Mouse (Mus musculus) layer of hippocampus, postnatal 25 days (tissue): ENCODE results near the gene Fbxo31. TPM values are rescaled to one million over a fixed set of nuclear protein-coding genes. Genes with fewer than 3 reads are reported as not detected.

Experiments
- DNase-seq, 2 experiments: peaks; one replicate each; pipeline ENCODE4 v3.0.0; 2022; ENCODE audit warnings: mixed read lengths in 2 of 2, low spot score in 1 of 2; ENCODE audit errors: extremely low spot score in 1 of 2
- total RNA-seq, 2 experiments: library from RNA; stranded (reverse); gene quantifications; 2 replicates each; pipeline ENCODE4 v1.2.3; 2021

The Fbxo31 gene
- total RNA-seq, 2 experiments from 2014 or later = 107 to 113 TPM

DNA sequence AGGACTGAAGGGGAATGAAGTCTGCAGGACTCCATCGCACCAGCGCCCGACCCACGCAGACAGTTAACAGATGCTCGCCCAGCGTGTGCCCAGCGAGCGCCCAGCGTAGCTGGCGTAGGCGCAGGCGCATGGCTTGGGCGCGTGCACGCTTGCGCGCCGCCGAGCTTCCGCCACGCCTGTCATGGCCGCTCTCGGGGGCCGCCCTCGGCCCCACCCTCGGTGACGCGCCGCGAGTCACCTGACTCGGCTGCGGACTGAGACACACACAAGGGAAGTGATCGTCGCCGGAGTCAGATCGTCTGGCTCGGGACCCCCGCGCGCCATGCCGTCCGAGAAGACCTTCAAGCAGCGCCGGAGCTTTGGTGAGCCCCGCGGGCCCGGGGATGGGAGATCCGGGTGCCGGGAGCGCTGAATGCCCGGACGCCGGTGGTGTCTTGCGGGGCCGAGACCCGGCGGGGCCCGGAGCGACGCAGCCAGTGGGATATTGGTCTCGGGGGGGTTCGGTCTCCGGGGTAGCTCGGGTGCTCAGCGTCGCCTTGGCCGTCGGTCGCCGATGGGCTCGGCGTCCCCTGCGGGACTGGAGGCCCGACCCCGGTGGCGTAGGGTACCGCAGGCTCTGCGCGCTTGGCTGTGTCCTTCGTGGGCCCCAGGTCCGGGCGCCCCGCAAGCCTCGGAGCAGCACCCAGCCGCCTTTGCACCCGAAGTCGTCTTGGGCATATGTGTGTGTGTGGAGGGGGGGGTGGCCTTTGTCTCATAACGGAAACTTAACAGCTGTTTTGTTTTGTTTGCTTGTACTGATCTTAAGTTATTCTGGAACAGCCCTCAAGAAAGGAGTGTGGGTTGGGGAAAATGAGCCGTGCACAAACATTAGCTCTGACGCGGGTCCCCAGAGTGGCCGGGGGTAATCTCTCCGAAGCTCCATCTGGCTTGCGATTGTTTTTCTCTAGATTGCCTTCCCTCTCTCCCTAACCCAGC is 11.9 kb upstream of the Fbxo31 start, which contains the start of gene Map1lc3b:
Map1lc3b (plus strand) TSS at position 159 of the 975 bp plus-strand sequence.
- peak; percentile 92 to 95 for DNase-seq

- DNase-seq = no peak
Observed at GRCm38 (mm10) chr8:121589205-121589726, 10.7 kb upstream of the Fbxo31 start.

DNA sequence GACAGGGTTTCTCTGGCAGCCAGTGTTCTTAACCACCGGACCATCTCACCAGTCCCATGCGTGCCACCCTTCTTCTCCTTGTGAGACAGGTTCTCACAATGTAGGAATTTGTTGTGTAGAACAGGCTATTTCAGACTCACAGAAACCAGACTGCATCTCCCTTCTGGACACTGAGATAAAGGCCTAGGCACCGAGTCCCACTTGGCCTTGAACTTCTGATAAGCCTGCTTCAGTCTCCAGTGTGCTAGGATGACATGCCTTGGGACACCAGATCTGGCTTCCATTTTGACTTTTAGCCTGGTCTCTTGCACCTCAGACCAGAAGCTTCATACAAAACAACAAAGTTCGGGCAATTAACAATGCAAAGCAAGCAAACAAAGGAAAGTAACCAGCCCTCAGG is 10.1 kb upstream of the Fbxo31 start:
- DNase-seq = no peak

DNA sequence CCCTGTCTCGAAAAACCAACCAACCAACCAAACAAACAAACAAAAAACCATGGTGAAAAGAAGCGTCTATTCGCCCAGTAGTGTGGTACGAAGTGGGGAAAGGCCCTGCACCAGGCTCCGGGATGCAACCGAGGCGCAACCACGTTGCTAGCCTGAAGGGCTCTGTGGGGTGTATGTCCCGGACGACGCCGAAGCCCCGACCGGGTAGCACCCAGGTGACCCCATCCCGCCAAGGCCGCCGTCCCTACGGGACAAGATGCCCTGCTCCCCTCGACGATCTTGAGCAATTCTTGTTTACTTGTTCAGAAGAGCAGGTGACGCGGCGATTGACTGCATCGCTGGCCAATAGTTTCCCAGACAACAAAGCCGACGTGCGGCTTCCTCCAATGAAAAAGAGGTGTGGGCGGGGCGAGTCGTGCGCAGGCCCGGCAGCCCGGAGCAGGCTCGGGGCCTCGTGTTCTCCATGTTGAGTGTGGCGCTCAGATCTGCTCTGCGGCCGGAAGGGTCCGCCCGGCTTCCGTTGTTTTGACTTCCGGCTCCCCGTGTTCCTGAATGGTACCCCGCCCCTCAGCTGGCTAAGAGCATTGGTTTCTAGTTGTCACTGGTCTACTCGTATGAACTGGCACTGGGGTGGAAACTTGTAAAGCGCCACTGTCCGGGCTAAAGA is 6.7 kb upstream of the Fbxo31 start:
- DNase-seq = peak; percentile 97 to 99

DNA sequence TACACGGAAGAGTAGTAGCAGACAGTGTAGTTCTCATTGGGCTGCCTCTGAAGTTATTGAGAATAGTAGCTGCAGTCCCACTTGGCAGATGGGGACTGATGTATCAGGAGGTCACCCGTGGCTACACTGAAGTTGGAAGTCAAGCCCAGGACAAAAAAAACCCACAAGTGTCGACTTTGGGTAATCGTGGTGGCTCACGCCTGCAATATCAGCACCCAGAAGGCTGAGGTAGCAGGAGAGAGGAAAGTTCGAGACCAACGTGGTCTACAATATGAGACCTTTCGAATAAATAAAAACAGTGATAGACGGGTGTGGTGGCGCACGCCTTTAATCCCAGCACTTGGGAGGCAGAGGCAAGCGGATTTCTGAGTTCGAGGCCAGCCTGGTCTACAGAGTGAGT is 6.1 kb upstream of the Fbxo31 start:
- DNase-seq = no peak

DNA sequence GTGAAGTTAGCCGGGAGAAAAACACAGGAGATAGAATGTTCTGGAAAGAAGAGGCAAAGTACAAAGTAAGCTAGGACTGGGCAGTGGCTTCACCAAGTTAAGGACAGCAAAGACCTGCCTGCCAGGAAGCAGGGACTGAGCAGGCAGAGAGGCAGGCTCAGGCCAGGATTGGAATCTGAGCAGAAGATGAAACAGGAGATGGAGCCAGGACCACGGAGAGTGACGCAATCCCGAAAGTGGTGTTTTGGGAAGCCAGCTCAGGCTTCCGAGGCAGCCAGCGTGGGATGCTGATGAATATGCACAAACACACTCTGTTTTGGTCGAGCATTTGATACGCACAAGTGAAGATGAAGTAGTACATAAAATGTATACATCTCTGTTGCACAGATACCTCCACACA is 5.0 kb upstream of the Fbxo31 start:
- no peak for DNase-seq

DNA sequence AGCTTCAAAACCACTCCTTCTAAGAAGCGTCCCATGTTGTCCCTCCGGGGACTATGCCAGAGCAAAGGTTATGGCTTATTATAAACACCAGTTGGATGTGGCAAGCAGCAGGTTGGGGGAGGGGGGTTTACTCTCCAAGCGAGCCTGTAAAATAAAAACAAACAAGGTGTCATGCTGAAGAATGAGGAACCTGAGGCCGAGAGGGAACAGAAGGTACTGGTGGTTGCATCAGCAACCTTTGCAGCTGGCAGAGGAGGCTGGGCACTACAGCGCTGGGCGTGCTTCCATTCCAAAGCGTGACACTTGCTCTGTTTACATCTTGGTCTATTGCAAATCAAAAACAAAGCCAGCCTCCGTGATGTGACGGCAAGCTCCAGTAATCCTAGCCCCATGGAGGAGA is 1.9 kb upstream of the Fbxo31 start:
- no peak for DNase-seq

DNA sequence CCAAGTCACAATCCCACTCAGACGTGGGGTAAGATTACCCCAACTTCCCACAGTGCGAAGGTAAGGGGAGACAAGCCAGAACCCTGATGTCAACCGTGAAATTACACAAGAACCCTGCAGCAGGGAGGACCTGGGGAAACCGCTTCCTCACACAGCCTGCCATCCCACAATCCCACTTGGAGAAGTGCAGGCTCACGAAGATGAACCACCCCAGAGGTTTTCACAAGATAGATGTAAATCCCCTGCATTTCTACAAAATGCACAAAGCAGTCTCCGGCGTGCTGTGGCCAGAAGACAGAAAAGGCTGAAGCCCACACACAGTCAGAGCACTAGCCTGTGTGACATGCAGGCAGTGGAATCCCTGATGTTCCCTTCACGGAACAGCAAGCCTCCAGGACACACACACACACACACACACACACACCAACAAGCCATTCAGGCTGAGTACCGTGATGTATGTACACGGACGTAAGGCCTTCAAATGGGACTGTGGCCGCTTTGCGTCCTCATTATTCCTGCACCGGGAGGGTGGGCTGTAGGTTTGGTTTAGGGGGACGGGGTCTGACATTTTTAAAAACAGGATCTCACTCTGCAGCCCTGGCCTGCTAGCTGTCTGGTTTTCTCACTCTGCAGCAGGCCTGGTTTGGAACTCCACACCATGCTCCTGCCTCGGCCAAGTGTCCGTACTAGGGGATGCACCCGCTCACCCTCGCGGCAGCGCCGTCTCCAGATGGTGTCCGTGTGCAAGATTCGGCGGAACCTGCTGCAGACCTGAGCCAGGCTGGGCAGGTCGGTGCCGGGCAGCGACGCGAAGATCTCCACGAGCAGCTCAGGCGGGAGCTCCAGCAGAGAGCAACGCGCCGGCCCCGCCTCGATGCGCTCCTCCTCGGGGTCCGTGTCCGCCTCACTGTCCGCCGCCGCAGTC is 593 bp downstream of the Fbxo31 start:
- no peak for DNase-seq

GRCm38 (mm10) chr8:121575661-121576060 is 2.9 kb downstream of the Fbxo31 start:
- DNase-seq = no peak

DNA sequence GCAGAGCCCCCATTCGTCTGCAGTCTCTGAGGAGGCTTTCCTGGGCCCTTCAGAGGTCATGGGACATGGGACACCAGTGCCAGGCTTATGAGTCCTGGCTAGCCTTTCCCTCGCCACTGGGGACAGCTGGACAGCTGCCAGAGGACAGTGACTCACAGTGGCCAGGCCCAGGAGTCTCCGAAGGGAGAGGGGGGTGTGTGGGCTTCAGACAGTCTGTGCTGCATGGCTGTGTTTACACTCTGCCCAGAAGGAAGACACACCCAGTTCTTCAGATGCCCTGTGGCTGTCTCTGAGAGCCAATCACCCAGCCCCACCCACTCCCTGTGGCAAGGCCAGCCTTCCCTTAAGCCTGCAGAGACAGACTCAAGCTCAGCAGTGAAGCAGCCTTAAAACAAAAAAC is 5.3 kb downstream of the Fbxo31 start:
- DNase-seq = no peak

DNA sequence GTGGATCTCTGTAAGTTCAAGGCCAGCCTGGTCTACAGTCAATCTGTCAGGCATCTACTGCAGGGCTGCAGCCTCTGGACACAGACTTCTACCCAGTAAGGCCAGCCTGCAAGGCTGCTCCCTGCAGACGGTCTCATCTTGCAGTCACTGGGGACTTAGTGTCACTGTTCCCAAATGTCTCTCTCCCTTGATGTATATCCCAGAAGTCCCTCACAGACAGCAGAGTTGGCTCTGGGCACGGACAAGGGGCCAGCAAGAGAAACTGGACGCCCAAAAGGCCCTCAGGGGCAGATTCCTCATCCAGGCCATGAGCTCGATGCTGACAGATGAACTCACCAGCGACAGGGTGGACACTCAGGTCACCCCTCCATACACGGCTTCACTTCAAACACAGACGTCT is 6.5 kb downstream of the Fbxo31 start:
- no peak for DNase-seq

DNA sequence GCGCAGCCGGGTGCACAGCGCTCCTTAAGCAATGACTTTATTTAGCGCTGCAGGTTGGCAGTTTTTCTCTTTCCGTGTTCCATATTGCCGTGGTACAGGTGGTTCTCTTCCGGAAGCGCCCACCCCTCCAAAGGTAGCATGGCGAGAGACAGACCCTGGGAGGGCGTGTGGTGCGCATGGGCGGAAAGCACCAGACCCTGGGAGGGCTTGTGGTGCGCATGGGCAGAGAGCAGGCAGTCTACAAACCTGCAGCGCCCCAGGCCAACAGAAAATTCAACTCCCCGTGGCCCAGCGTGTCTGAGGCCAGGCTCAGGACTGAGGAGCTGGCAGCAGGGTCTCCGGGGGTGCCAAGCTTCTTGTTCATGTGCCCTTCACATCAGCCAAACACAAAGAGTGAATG is 7.8 kb downstream of the Fbxo31 start:
- DNase-seq = no peak

- DNase-seq = no peak
Observed at GRCm38 (mm10) chr8:121570335-121570734, 8.3 kb downstream of the Fbxo31 start.

GRCm38 (mm10) chr8:121568321-121568720 is 10.3 kb downstream of the Fbxo31 start:
- DNase-seq = no peak

DNA sequence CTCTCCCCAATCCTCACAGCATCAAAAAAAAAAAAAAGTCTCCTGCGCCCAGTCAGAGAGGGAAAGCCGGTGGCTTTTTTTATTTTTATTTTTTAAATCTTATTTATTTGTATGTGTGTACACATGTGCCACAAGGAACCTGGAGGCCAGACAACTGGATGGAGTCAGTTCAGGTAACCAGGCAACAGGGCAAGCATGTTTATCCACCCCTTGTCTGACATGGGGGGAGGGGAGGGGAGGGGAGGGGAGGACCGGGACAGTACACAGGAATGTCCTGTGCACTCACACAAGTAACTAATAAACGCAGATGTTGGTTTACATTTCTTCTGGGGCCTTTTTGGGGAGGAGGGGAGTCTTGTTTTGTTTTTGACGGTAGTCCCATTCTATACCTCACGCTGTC is 14.9 kb downstream of the Fbxo31 start:
- no peak for DNase-seq

DNA sequence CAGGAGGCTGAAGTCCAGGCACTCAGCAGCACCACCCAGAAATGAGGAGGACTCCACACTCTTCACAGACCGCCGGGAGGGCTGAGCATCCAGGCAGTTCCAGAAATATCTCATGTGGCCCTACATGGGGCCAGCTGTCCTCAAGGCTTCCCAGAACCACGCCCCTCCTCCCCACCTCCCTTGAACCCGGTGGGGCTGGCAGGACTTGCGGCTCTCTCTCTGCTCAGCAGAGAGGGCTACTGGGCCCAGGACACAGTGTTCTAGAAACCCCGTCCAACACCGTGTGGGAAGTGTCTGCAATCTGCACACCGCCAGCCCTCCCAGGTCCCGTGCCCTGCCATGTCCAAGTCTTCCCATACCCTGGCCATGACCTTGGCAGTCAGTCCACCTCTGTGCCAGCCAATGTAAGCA is 15.7 kb downstream of the Fbxo31 start:
- DNase-seq = no peak

GRCm38 (mm10) chr8:121561636-121562345 is 16.8 kb downstream of the Fbxo31 start:
- DNase-seq = no peak

- no peak for DNase-seq
Observed at GRCm38 (mm10) chr8:121560432-121561100, 18.0 kb downstream of the Fbxo31 start.

DNA sequence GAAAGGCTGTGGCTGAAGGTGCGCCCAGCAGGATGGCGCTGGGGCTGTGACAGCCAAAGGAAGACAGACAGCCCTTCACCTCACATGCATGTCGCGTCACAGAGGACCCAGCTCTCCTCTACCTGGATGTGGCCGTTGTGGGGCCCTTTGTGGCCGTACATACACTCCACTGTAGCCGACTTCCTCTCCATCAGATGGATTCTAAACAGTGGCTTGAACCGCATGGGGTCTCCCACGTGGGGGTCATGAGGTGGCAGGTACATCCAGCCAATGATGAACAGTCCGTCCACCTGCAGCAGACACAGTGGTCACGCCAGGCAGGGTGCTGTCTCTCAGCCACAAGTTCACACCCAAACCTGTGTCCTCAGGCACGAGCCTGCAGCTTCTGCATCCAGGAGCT is 18.8 kb downstream of the Fbxo31 start:
- no peak for DNase-seq
